Mouse (Mus musculus): ENCODE measurements around the gene Slc16a9.

Gene Slc16a9

DNA sequence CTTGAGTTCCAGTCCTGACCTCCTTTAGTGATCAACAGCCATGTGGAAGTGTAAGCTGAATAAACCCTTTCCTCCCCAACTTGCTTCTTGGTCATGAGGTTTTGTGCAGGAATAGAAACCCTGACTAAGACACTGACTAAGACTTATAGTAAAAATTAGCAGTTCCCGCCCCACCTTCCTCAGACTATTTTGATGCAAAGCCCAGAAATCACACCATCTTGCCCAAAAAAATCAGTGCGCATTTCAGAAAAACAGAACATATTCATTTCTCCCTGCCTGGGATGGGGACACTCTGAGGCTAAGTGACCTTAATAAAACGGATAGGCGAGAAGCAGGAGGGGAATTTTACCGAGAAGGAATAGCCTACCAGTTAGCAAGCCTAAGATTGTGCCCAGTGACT, 60.8 kb downstream of the Slc16a9 start:
- no peak for DNase-seq

DNA sequence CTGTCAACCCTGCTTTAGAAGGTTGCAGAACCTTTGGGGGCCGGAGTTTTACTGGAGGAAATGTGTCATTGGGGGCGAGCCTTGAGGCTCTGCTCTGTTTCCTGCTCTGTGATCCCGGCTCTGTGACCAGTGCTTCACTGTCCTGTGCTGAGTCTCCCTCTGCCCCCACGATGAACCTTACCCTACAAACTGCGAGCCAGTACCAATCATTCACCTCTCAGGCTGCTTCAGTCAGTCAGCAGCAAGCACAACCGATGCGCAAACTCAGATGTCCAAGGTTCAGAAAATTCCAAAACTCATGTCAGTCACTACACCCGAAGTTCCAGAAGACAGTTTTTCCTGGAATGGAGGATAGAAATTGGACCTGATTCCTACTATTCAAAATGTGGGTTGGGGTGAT, 64.5 kb downstream of the Slc16a9 start:
- no peak for DNase-seq

DNA sequence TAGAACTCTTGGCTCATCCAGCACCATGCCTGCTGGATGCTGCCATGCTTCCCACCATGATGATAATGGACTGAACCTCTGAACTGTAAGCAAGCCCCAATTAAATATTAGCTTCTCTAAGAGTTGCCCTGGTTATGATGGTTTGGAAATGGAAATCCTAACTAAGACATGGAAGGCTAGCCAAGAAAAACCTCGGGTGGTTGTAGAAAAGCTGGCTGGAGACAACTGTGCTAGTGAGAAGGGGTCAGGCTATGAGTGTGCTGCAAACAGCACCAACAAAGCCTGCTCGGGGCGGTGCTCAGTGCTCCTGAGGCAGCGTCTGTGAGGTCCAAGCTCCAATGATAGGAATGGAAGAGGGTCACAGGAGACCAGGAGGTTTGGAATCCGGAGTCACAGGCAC, 65.7 kb downstream of the Slc16a9 start:
- DNase-seq: no peak

DNA sequence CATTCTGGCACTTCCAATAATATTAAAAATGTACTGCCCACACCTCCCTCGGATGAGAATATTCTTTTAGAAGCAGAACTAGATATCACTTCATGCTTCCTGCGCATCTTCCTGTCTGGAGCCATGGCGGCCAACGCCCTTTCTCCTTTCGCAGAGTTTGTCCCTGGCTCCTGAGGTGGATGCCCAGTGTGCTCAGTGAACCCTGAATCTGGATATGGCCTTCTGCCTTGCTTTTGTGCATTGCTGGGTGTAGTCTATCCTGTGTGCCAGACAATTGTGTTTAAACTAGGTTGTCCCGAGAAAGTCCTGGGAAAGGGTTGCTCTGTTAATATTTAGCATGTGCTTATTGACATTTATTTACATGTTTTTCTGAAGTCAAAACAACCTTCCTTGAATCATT, 71.0 kb downstream of the Slc16a9 start:
- no peak for DNase-seq

DNA sequence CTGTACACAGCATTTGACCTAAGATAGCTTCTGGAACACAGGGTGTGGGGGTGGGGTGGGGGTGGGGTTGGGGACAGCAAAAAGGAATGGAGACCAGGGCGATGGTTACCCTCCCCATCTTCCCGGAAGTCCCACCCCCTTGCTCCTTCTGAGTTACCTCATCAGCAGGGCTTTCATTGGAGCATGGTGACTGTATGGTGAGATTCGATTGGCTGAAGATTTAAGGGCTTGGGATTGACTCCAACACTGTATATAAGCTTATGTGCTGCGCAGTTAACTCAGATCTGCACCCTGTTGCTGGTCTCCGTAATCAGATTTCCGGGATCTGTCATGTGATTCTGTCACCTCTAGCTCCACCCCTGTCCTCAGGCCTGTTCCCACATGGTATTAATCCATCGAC, 72.0 kb downstream of the Slc16a9 start:
- no peak for DNase-seq

DNA sequence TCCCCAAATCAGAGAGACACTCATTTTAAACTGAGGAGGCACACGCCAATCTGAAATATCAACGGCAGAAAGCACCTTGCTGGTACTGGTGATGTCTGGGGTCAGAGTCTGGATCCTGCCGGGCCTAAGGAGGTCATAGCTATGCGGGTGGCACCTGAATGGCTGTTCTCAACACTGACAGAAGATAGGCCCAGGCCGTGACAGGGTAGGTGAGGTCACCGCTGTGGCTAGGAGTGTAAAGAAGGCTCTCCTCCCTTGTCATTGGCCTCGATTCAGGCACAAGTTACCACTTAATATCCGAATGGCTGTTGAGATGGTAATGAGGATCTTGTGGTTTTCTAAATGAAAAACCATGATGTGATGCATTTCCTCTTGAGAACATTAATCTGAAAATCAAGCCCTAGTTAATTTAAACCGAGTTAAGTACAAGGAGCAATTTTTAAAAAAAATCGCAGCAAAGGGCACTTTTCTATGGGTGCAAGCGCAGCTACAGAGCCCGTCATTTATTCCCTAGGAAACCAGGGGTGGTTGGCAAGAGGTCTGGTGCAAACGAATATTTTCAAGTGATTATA, 72.6 kb downstream of the Slc16a9 start:
- DNase-seq: no peak

DNA sequence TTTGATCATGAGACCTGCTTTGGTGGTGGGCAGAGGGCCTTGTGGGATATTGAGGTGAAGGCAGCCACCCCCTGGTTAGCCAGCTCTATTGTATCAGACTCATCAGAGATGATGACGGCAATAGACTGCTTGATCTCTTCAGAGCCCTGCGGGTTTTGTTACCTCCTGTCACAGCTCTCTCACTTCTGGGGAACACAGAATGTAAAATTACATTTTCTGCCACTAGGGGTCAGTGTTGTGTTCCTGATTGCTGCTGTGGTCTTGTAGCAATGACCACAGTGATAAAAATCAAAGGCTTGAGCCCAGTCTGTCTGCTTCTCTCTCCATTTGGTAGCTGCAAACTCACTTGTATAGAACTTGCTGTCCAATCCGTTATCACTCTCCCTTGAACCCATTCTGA, 73.7 kb downstream of the Slc16a9 start:
- peak; percentile 42 to 64 for DNase-seq

GRCm38 (mm10) chr10:70325518-70325917, 80.6 kb downstream of the Slc16a9 start:
- DNase-seq: no peak

GRCm38 (mm10) chr10:70327331-70327730, 82.4 kb downstream of the Slc16a9 start:
- no peak for DNase-seq

- DNase-seq: no peak
Measured at GRCm38 (mm10) chr10:70328139-70328538, 83.2 kb downstream of the Slc16a9 start.

Measured in cerebellum, postnatal 25 days (tissue).